Mouse (Mus musculus): Measurements from ENCODE around the gene Rtn4rl2. TPM values are rescaled to one million over a fixed set of nuclear protein-coding genes. Genes with fewer than 3 reads are reported as not detected.

The Rtn4rl2 gene
- polyA plus RNA-seq, 1 experiment: 0.18 TPM

- Histone ChIP-seq H3K4me3 (ENCODE audit: insufficient read depth, poor library complexity, severe bottlenecking) (no peak overlapping the region), H3K36me3 (ENCODE audit: control insufficient read depth, insufficient read depth) (no peaks in the 10 kb centered on the region), H3K27me3 (ENCODE audit: control insufficient read depth, insufficient read depth, insufficient read length) (peaks cover 51% of the 10 kb centered on the region), H3K79me3 (ENCODE audit: low read depth) (no peaks in the 10 kb centered on the region), H3K79me2 (ENCODE audit: control insufficient read depth, insufficient read depth) (no peaks in the 10 kb centered on the region), H3ac (ENCODE audit: control insufficient read depth, insufficient read length, low read depth) (peak overlapping the region; percentile 18)
- no peak for TF ChIP-seq MAX (IDR thresholded peaks at IDR 0.05)
- no peak for TF ChIP-seq FOSL1 (IDR thresholded peaks at IDR 0.05; ENCODE audit: insufficient read depth, low read length, poor library complexity, severe bottlenecking)
- TF ChIP-seq MYOG (IDR thresholded peaks at IDR 0.05; ENCODE audit: control insufficient read depth, extremely low read depth, insufficient read length): no peak
Observed at GRCm38 (mm10) chr2:84887411-84888271, 1.1 kb upstream of the Rtn4rl2 start.

DNA sequence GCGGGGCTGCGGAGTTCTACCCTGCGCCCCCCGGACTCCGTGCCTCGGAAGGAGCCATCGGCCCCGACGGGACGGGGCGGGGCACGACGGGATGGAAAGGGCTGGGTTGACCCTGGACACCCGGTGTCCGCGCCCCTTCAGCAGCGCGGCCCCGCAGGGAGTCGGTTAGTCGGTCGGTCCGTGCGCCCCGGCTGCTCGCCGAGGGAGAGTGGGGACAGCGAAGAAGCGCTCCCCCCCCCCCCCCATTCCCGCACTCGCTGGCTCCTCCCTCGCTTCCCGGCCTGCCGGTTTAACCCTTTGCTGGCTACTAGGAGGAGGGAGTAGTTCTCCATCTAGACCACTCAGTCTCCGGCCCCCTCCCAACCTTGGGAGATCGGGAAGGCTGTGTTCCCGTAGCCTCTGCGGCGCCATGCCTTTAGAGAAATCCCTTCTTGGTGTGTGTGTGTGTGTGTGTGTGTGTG is 341 bp upstream of the Rtn4rl2 start:
- Histone ChIP-seq H3K36me3 (ENCODE audit: control insufficient read depth, insufficient read depth) (no peaks in the 10 kb centered on the region), H3K27me3 (ENCODE audit: control insufficient read depth, insufficient read depth, insufficient read length) (peaks cover 47% of the 10 kb centered on the region), H3K79me3 (ENCODE audit: low read depth) (no peaks in the 10 kb centered on the region), H3ac (ENCODE audit: control insufficient read depth, insufficient read length, low read depth) (peak overlapping the region; percentile 44), H3K4me3 (ENCODE audit: insufficient read depth, poor library complexity, severe bottlenecking) (no peak overlapping the region), H3K79me2 (ENCODE audit: control insufficient read depth, insufficient read depth) (no peaks in the 10 kb centered on the region)
- TF ChIP-seq MYOD1 (IDR thresholded peaks at IDR 0.05; ENCODE audit: control insufficient read depth, insufficient read length, low read depth) (no peak), USF1 (IDR thresholded peaks at IDR 0.05; ENCODE audit: low read depth) (no peak), FOSL1 (IDR thresholded peaks at IDR 0.05; ENCODE audit: insufficient read depth, low read length, poor library complexity, severe bottlenecking) (no peak), MAX (IDR thresholded peaks at IDR 0.05) (no peak), CEBPB (IDR thresholded peaks at IDR 0.05; ENCODE audit: low read depth) (no peak), CTCF (IDR thresholded peaks at IDR 0.05; ENCODE audit: control insufficient read depth, insufficient read depth, insufficient read length) (no peak), MYOG (IDR thresholded peaks at IDR 0.05; ENCODE audit: control insufficient read depth, extremely low read depth, insufficient read length) (no peak)

DNA sequence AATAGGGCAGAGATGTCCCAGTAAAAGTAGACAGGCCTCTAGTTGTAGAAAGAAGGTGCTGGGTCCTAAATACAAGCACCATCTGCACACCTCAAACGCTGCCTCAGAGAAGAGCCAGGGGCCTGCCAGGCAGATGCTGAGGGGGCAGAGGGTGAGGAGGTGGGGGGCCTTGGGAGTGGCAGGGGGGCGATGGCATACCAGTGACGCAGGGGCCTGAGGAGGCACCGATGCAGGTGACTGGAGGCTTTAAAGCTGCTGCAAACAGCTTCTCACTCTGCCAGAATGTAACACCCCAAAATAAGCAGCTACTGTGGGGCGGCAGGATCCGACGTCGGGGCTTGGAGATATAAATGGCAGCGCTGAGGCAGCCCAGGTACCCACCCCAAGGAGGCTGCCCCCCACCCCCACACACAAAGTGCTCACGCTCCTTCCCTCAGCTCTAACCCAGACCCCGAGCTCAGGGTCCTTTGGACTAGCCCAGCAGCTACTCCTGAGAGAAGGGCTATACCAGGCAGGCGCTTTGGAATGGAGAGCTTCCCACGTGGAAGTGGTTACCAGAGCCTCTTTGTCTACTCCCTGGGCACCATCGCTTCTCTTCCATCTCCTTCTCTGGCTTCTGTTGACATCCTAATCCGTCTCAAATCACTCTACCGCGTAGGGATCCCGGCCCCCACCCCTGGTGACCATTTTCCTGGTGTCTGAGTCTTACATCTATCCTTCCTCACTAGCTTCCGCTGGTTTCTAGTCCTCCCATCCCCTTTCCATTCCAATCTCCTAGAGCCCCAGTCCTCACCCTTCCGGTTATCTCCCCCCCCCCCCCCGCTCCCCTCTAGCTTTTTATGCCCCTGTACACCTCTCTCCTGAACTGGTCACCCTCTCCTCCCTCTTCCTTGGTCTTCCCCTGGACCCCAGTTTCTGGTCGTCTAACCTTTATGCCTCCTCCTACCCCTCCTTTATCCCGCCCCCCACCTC is 1.1 kb downstream of the Rtn4rl2 start:
- peaks cover 43% of the 10 kb centered on the region for H3K27me3 ChIP-seq (ENCODE audit: control insufficient read depth, insufficient read depth, insufficient read length)
- TF ChIP-seq MAX (IDR thresholded peaks at IDR 0.05) (no peak), MYOD1 (IDR thresholded peaks at IDR 0.05; ENCODE audit: control insufficient read depth, insufficient read length, low read depth) (no peak), CTCF (IDR thresholded peaks at IDR 0.05; ENCODE audit: control insufficient read depth, insufficient read depth, insufficient read length) (no peak), MYOG (IDR thresholded peaks at IDR 0.05; ENCODE audit: control insufficient read depth, extremely low read depth, insufficient read length) (no peak), CEBPB (IDR thresholded peaks at IDR 0.05; ENCODE audit: low read depth) (no peak)
- H3K79me3 ChIP-seq (ENCODE audit: low read depth): no peaks in the 10 kb centered on the region
- H3K4me3 ChIP-seq (ENCODE audit: insufficient read depth, poor library complexity, severe bottlenecking): no peak overlapping the region
- no peaks in the 10 kb centered on the region for H3K79me2 ChIP-seq (ENCODE audit: control insufficient read depth, insufficient read depth)
- H3K36me3 ChIP-seq (ENCODE audit: control insufficient read depth, insufficient read depth): no peaks in the 10 kb centered on the region
- H3ac ChIP-seq (ENCODE audit: control insufficient read depth, insufficient read length, low read depth): no peak overlapping the region

- no peaks in the 10 kb centered on the region for H3K79me3 ChIP-seq (ENCODE audit: low read depth)
- no peaks in the 10 kb centered on the region for H3K36me3 ChIP-seq (ENCODE audit: control insufficient read depth, insufficient read depth)
- no peak overlapping the region for H3K4me3 ChIP-seq (ENCODE audit: insufficient read depth, poor library complexity, severe bottlenecking)
- no peaks in the 10 kb centered on the region for H3K79me2 ChIP-seq (ENCODE audit: control insufficient read depth, insufficient read depth)
- TF ChIP-seq USF1 (IDR thresholded peaks at IDR 0.05; ENCODE audit: low read depth): no peak
- TF ChIP-seq CTCF (IDR thresholded peaks at IDR 0.05; ENCODE audit: control insufficient read depth, insufficient read depth, insufficient read length): no peak
- TF ChIP-seq FOSL1 (IDR thresholded peaks at IDR 0.05; ENCODE audit: insufficient read depth, low read length, poor library complexity, severe bottlenecking): no peak
- no peak for TF ChIP-seq MYOG (IDR thresholded peaks at IDR 0.05; ENCODE audit: control insufficient read depth, extremely low read depth, insufficient read length)
- TF ChIP-seq MYOD1 (IDR thresholded peaks at IDR 0.05; ENCODE audit: control insufficient read depth, insufficient read length, low read depth): no peak
- no peak for TF ChIP-seq CEBPB (IDR thresholded peaks at IDR 0.05; ENCODE audit: low read depth)
- no peak overlapping the region for H3ac ChIP-seq (ENCODE audit: control insufficient read depth, insufficient read length, low read depth)
- H3K27me3 ChIP-seq (ENCODE audit: control insufficient read depth, insufficient read depth, insufficient read length): peaks cover 45% of the 10 kb centered on the region
Observed at GRCm38 (mm10) chr2:84884611-84885010, 1.9 kb downstream of the Rtn4rl2 start.

- TF ChIP-seq MAX (IDR thresholded peaks at IDR 0.05): no peak
- no peak for TF ChIP-seq MYOG (IDR thresholded peaks at IDR 0.05; ENCODE audit: control insufficient read depth, extremely low read depth, insufficient read length)
- no peak for TF ChIP-seq CEBPB (IDR thresholded peaks at IDR 0.05; ENCODE audit: low read depth)
- TF ChIP-seq CTCF (IDR thresholded peaks at IDR 0.05; ENCODE audit: control insufficient read depth, insufficient read depth, insufficient read length): no peak
- no peak for TF ChIP-seq MYOD1 (IDR thresholded peaks at IDR 0.05; ENCODE audit: control insufficient read depth, insufficient read length, low read depth)
- TF ChIP-seq FOSL1 (IDR thresholded peaks at IDR 0.05; ENCODE audit: insufficient read depth, low read length, poor library complexity, severe bottlenecking): no peak
- no peak for TF ChIP-seq USF1 (IDR thresholded peaks at IDR 0.05; ENCODE audit: low read depth)
- H3K36me3 ChIP-seq (ENCODE audit: control insufficient read depth, insufficient read depth): no peaks in the 10 kb centered on the region
- no peaks in the 10 kb centered on the region for H3K79me2 ChIP-seq (ENCODE audit: control insufficient read depth, insufficient read depth)
- H3ac ChIP-seq (ENCODE audit: control insufficient read depth, insufficient read length, low read depth): no peak overlapping the region
- H3K4me3 ChIP-seq (ENCODE audit: insufficient read depth, poor library complexity, severe bottlenecking): no peak overlapping the region
- H3K27me3 ChIP-seq (ENCODE audit: control insufficient read depth, insufficient read depth, insufficient read length): peaks cover 45% of the 10 kb centered on the region
- no peaks in the 10 kb centered on the region for H3K79me3 ChIP-seq (ENCODE audit: low read depth)
Observed at GRCm38 (mm10) chr2:84883942-84884341, 2.6 kb downstream of the Rtn4rl2 start.

Data from C2C12 (cell line).